Mouse (Mus musculus) limb, embryonic 15.5 days (tissue): ENCODE measurements at regions not wholly inside any gene's neighbourhood (a gene's known extent, or its start where the extent isn't known, plus 50 kb on each side); places are given as distances from the start of the nearest gene placed in this dataset.

Source experiments
- ATAC-seq: fragments of 200-750 bp; cut with Nextera tagmentation; 2 replicates; pipeline ENCODE4 v1.8.0; 2017; ENCODE audit warnings: low read depth, moderate TSS enrichment; ENCODE audit not compliant: insufficient number of reproducible peaks, low FRiP score, low TSS enrichment
- H3K27ac ChIP-seq: fragments of 300-500 bp; sonication (generic); 2 replicates; pipeline ENCODE4 v1.5.1; 2015; ENCODE audit warnings: moderate library complexity, mild to moderate bottlenecking, inconsistent platforms
- H3K27me3 ChIP-seq: fragments of 300-500 bp; sonication (generic); 2 replicates; pipeline ENCODE4 v1.6.1; 2015; ENCODE audit warnings: inconsistent platforms
- H3K36me3 ChIP-seq: fragments of 300-500 bp; sonication (generic); 2 replicates; pipeline ENCODE4 v1.6.1; 2015; ENCODE audit warnings: inconsistent platforms
- H3K4me1 ChIP-seq: fragments of 300-500 bp; sonication (generic); 2 replicates; pipeline ENCODE4 v1.6.1; 2015; ENCODE audit warnings: inconsistent platforms
- H3K4me2 ChIP-seq: fragments of 300-500 bp; sonication (generic); 2 replicates; pipeline ENCODE4 v1.6.1; 2015; ENCODE audit warnings: mild to moderate bottlenecking, inconsistent platforms
- H3K4me3 ChIP-seq: fragments of 300-500 bp; sonication (generic); 2 replicates; pipeline ENCODE4 v1.5.1; 2015; ENCODE audit warnings: mild to moderate bottlenecking, inconsistent platforms
- H3K9ac ChIP-seq: fragments of 300-500 bp; sonication (generic); 2 replicates; pipeline ENCODE4 v1.6.1; 2015; ENCODE audit warnings: inconsistent platforms
- H3K9me3 ChIP-seq: fragments of 300-500 bp; sonication (generic); 2 replicates; pipeline ENCODE4 v1.6.1; 2016; ENCODE audit warnings: inconsistent platforms
- WGBS: fragments of 180-500 bp; shearing (Covaris S2); methylation state at CpG from one replicate; pipeline ENCODE4 v1.1.7; 2015; 5-methylcytosine and 5-hydroxymethylcytosine counted together

DNA sequence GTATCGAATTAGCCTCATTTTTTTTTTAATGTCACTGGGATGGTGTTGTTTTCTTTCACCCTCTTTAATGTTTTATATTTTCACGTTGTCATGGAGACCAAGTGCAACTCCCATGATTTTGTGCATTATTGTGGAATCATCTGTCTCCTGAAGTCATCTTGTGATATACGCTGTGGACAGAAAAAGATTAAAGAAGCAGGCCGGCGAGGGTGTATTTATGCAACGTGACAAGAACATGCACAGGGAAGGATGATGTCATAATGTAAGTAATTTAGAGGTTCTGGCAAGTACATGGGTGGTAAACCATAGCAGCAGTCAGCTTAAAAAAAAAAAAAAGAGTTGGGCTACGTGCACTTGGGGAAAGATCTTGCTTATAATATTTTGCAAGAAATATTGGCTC lies 674.7 kb upstream of the Sox9 start:
- no peak overlapping the region for H3K27ac ChIP-seq
- 42% methylated on average over 7 of the region's 7 CpGs for WGBS
- H3K27me3 ChIP-seq = no peaks in the 10 kb centered on the region
- H3K4me1 ChIP-seq = peaks cover 16% of the 10 kb centered on the region; the same call in 1 of the 2 replicates
- no peak for ATAC-seq
- no peak overlapping the region for H3K4me2 ChIP-seq
- no peaks in the 10 kb centered on the region for H3K36me3 ChIP-seq
- H3K4me3 ChIP-seq = no peak overlapping the region
- no peaks in the 10 kb centered on the region for H3K9me3 ChIP-seq
- no peak overlapping the region for H3K9ac ChIP-seq

DNA sequence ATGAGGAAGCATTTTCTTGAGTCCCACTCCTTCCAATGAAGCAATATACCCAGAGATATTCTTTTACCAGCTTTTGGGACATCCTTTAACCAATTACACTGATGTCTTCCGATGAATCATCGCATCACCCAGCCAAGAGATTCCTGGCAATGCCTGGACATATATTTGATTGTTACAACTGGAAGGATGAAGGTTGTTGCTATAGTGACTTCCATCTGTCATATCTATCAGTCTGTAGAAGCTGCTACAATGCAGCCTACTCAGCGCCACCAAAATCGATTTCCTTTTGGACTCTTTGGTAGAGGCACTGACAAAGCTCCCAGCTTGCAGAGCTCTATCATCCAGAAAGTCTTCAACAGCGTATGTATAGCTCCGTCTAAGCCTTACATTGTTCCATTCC lies 661.0 kb upstream of the Sox9 start:
- no peaks in the 10 kb centered on the region for H3K27me3 ChIP-seq
- H3K4me1 ChIP-seq = no peaks in the 10 kb centered on the region; the same call in 1 of the 2 replicates
- ATAC-seq = no peak
- 92% methylated on average over 6 of the region's 6 CpGs for WGBS
- no peaks in the 10 kb centered on the region for H3K36me3 ChIP-seq
- no peak overlapping the region for H3K4me3 ChIP-seq
- H3K9ac ChIP-seq = no peak overlapping the region
- no peak overlapping the region for H3K4me2 ChIP-seq
- no peaks in the 10 kb centered on the region for H3K9me3 ChIP-seq
- H3K27ac ChIP-seq = no peak overlapping the region

DNA sequence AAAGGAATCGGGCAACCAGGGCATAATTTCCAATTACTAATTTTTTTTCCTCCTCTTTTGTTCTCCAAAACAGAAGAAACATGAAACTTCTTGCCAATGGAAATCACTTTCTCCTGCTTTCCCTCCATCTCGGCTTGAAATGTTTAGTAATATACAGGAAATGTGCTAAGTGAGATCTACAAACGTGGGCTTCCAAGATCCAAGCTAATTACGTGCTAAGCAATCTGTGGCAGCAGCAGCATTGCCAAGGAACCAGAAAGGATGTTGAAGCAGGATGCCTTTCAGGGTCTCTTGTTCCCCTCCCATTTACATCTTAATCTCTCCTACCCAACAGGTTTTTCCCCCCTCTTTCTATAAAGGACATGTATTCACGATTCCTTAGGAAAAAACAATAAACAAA lies 660.2 kb upstream of the Sox9 start:
- Histone ChIP-seq H3K9me3 (no peaks in the 10 kb centered on the region), H3K36me3 (no peaks in the 10 kb centered on the region), H3K4me1 (no peaks in the 10 kb centered on the region; the same call in 1 of the 2 replicates), H3K4me2 (no peak overlapping the region), H3K27ac (no peak overlapping the region), H3K4me3 (no peak overlapping the region), H3K27me3 (no peaks in the 10 kb centered on the region), H3K9ac (no peak overlapping the region)
- 42% methylated on average over 5 of the region's 5 CpGs for WGBS
- no peak for ATAC-seq

GRCm38 (mm10) chr11:112125249-112125933 lies 656.6 kb upstream of the Sox9 start:
- no peaks in the 10 kb centered on the region for H3K36me3 ChIP-seq
- peaks cover 3% of the 10 kb centered on the region; the same call in 1 of the 2 replicates for H3K27me3 ChIP-seq
- no peak overlapping the region for H3K27ac ChIP-seq
- H3K4me1 ChIP-seq = no peaks in the 10 kb centered on the region; the same call in 1 of the 2 replicates
- H3K4me2 ChIP-seq = no peak overlapping the region
- H3K9me3 ChIP-seq = no peaks in the 10 kb centered on the region
- no peak for ATAC-seq
- H3K9ac ChIP-seq = no peak overlapping the region
- H3K4me3 ChIP-seq = no peak overlapping the region
- 32% methylated on average over 12 of the region's 12 CpGs for WGBS

DNA sequence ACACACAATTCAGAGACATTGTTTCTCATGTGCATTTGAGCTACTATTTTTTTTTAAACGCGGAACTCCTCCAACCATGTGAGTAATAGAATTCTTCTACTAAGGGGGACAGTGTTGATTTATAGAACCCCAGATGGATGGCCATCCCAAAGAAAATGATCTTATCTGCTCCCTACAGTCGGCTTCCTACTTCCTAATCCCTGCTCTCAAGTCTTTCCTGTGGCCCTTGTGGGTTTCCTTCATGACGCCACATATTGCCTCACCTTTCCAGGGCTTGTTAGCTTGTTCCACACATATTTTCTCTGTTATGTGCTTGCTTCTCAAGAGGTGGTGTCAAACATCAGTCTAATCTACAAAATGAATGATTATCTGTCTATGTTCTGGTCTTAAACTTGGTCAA lies 651.9 kb upstream of the Sox9 start:
- 72% methylated on average over 4 of the region's 4 CpGs for WGBS
- Histone ChIP-seq H3K4me1 (no peaks in the 10 kb centered on the region; the same call in 1 of the 2 replicates), H3K27me3 (peaks cover 3% of the 10 kb centered on the region; the same call in 1 of the 2 replicates), H3K36me3 (no peaks in the 10 kb centered on the region), H3K9me3 (no peaks in the 10 kb centered on the region), H3K9ac (no peak overlapping the region), H3K27ac (no peak overlapping the region), H3K4me3 (no peak overlapping the region), H3K4me2 (no peak overlapping the region)
- no peak for ATAC-seq

GRCm38 (mm10) chr11:112137401-112138020 lies 644.5 kb upstream of the Sox9 start:
- no peaks in the 10 kb centered on the region for H3K27me3 ChIP-seq
- H3K9me3 ChIP-seq = no peaks in the 10 kb centered on the region
- WGBS = 12% methylated on average over 8 of the region's 8 CpGs
- H3K4me2 ChIP-seq = no peak overlapping the region
- H3K36me3 ChIP-seq = no peaks in the 10 kb centered on the region
- ATAC-seq = no peak
- H3K27ac ChIP-seq = no peak overlapping the region
- H3K4me3 ChIP-seq = no peak overlapping the region
- H3K4me1 ChIP-seq = peaks cover 8% of the 10 kb centered on the region; the same call in 1 of the 2 replicates
- no peak overlapping the region for H3K9ac ChIP-seq

- no peak overlapping the region for H3K4me3 ChIP-seq
These were observed 642.0 kb upstream of the Sox9 start for GRCm38 (mm10) chr11:112140058-112140457.

DNA sequence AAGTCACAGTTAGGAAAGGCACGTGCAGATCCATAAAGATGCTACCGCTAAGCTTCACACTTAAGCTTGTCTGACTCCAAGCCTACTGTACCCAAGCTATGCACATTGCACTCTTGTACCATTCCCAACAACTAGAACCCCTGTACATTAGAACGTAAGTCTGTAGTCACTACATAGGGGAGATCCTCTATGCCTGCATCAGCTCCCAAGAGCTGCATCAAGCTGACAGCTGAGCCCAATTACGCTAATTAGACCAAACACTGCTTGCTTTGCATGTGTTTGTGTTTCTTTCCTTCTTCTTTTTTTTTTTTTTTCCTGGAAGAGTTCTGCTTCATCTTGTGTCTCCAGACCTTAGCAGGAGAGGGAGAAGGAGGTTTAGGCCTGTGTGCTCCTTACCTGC lies 641.5 kb upstream of the Sox9 start:
- H3K4me2 ChIP-seq = no peak overlapping the region
- no peak for ATAC-seq
- peaks cover 8% of the 10 kb centered on the region; the same call in 1 of the 2 replicates for H3K4me1 ChIP-seq
- no peaks in the 10 kb centered on the region for H3K27me3 ChIP-seq
- H3K27ac ChIP-seq = no peak overlapping the region
- no peak overlapping the region for H3K4me3 ChIP-seq
- WGBS = 61% methylated on average over 4 of the region's 4 CpGs
- H3K9ac ChIP-seq = no peak overlapping the region
- H3K9me3 ChIP-seq = no peaks in the 10 kb centered on the region
- no peaks in the 10 kb centered on the region for H3K36me3 ChIP-seq

More at GRCm38 (mm10) chr11:112140058-112140457, 642.0 kb upstream of the Sox9 start:
- WGBS = 49% methylated on average over 9 of the region's 9 CpGs
- no peaks in the 10 kb centered on the region for H3K36me3 ChIP-seq
- H3K27me3 ChIP-seq = no peaks in the 10 kb centered on the region
- H3K27ac ChIP-seq = no peak overlapping the region
- no peaks in the 10 kb centered on the region for H3K9me3 ChIP-seq
- H3K4me2 ChIP-seq = no peak overlapping the region
- no peak for ATAC-seq
- H3K4me1 ChIP-seq = peaks cover 8% of the 10 kb centered on the region; the same call in 1 of the 2 replicates
- no peak overlapping the region for H3K9ac ChIP-seq

DNA sequence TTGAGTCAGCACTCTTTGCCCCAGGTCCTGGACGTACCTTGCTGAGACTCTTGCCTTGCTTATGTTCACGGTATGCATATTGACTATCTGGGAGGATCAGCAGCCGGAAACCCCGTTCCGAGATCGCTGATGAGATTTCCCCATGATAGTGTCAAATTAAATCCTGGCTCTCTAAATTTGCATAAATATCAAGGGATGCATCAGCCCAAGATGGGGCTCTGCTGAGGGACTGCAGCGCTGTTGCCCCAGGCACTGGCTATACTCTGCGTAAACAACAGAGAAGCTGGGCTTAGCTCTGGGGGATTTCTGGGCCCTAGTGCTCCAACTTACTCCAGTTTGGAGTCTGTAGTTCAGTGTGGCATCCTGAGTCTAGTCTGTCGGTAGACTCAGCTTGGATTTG lies 641.1 kb upstream of the Sox9 start:
- Histone ChIP-seq H3K4me2 (no peak overlapping the region), H3K27ac (no peak overlapping the region), H3K27me3 (no peaks in the 10 kb centered on the region), H3K4me3 (no peak overlapping the region), H3K36me3 (no peaks in the 10 kb centered on the region), H3K9me3 (no peaks in the 10 kb centered on the region), H3K4me1 (peaks cover 8% of the 10 kb centered on the region; the same call in 1 of the 2 replicates), H3K9ac (no peak overlapping the region)
- whole genome bisulfite sequencing = 73% methylated on average over 9 of the region's 9 CpGs
- no peak for ATAC-seq

DNA sequence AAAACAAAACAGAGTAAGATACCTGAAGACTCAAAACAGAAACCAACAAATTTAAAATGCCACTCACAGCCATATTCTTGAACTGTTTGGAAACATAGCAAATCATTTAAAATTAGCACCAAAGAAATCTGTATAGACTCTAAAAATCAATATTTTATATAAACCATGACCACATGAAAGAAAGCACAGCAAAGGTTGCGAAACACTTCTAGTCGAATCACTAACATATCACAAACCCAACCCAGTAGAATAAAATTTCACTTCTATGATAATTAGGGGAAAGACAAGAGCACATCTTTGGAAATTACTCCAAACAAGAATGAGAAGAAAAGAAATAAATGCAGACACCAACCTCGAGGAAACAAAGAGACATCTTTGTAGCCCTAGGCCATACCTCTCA lies 630.0 kb upstream of the Sox9 start:
- Histone ChIP-seq H3K36me3 (no peaks in the 10 kb centered on the region), H3K4me1 (peaks cover 13% of the 10 kb centered on the region), H3K4me2 (no peak overlapping the region), H3K9me3 (no peaks in the 10 kb centered on the region), H3K4me3 (no peak overlapping the region), H3K27me3 (no peaks in the 10 kb centered on the region), H3K9ac (no peak overlapping the region), H3K27ac (no peak overlapping the region)
- no peak for ATAC-seq
- 78% methylated on average over 3 of the region's 3 CpGs for WGBS

- Histone ChIP-seq H3K4me2 (no peak overlapping the region), H3K27me3 (no peaks in the 10 kb centered on the region), H3K9me3 (no peaks in the 10 kb centered on the region), H3K9ac (no peak overlapping the region), H3K4me3 (no peak overlapping the region), H3K4me1 (peaks cover 13% of the 10 kb centered on the region), H3K36me3 (no peaks in the 10 kb centered on the region), H3K27ac (no peak overlapping the region)
- WGBS = 90% methylated on average over 5 of the region's 5 CpGs
- no peak for ATAC-seq
These were observed 628.8 kb upstream of the Sox9 start for GRCm38 (mm10) chr11:112153198-112153597.

- H3K4me1 ChIP-seq = peaks cover 13% of the 10 kb centered on the region
- no peaks in the 10 kb centered on the region for H3K9me3 ChIP-seq
- no peak for ATAC-seq
- H3K4me2 ChIP-seq = no peak overlapping the region
- H3K36me3 ChIP-seq = no peaks in the 10 kb centered on the region
- no peak overlapping the region for H3K4me3 ChIP-seq
- no peaks in the 10 kb centered on the region for H3K27me3 ChIP-seq
- H3K27ac ChIP-seq = peak overlapping the region; percentile 40
- no peak overlapping the region for H3K9ac ChIP-seq
- 24% methylated on average over 11 of the region's 11 CpGs for whole genome bisulfite sequencing
These were observed 627.2 kb upstream of the Sox9 start for GRCm38 (mm10) chr11:112154712-112155319.
